Mouse (Mus musculus) hindbrain, embryonic 10.5 days (tissue): ENCODE data around the gene Esrrg. TPM values are rescaled to one million over a fixed set of nuclear protein-coding genes. Genes with fewer than 3 reads are reported as not detected.

Experiments used
- DNase-seq: peaks from one replicate; pipeline ENCODE4 v3.0.0-alpha.2; 2017; ENCODE audit warnings: low spot score
- H3K27ac ChIP-seq: fragments of 300-500 bp; sonication (generic); 2 replicates; pipeline ENCODE4 v1.5.1; 2016; ENCODE audit warnings: mild to moderate bottlenecking, moderate library complexity
- H3K27me3 ChIP-seq: fragments of 300-500 bp; sonication (generic); 2 replicates; pipeline ENCODE4 v1.6.1; 2016; ENCODE audit warnings: mild to moderate bottlenecking; ENCODE audit not compliant: poor library complexity, insufficient read depth, severe bottlenecking
- H3K36me3 ChIP-seq: fragments of 300-500 bp; sonication (generic); 2 replicates; pipeline ENCODE4 v1.6.1; 2016; ENCODE audit warnings: mild to moderate bottlenecking, moderate library complexity
- H3K4me1 ChIP-seq: fragments of 300-500 bp; sonication (generic); replicated peaks from 2 replicates; pipeline ENCODE4 v1.6.1; 2016; ENCODE audit warnings: mild to moderate bottlenecking
- H3K4me3 ChIP-seq: fragments of 300-500 bp; sonication (generic); 2 replicates; pipeline ENCODE4 v1.5.1; 2016; ENCODE audit warnings: mild to moderate bottlenecking, moderate library complexity
- H3K9me3 ChIP-seq: fragments of 300-500 bp; sonication (generic); 2 replicates; pipeline ENCODE4 v1.6.1; 2016; ENCODE audit warnings: mild to moderate bottlenecking, moderate library complexity
- WGBS: fragments of 180-500 bp; shearing (Covaris S2); methylation state at CpG from one replicate; pipeline ENCODE4 v1.1.7; 2016; 5-methylcytosine and 5-hydroxymethylcytosine counted together
- polyA plus RNA-seq: library from polyadenylated mRNA; unstranded; fragments of >200 nt; fragmentation: Nextera tagmentation; extraction: Ambion mirVana; gene quantifications from 2 replicates; pipeline ENCODE4 v1.2.1, GENCODE M21; 2016

Esrrg gene
- polyA plus RNA-seq, 1 experiment from 2014 or later = 5.8 TPM

- DNase-seq = no peak
- WGBS = 64% methylated on average over 5 of the region's 5 CpGs
- Histone ChIP-seq H3K27ac (no peak overlapping the region), H3K9me3 (no peaks in the 10 kb centered on the region), H3K36me3 (no peaks in the 10 kb centered on the region), H3K4me3 (no peak overlapping the region), H3K4me1 (0 out of 2 replicates have a peak, but pooled peaks cover 9% of the 10 kb centered on the region), H3K27me3 (no peaks in the 10 kb centered on the region)
Observed at GRCm38 (mm10) chr1:187765577-187765976, 157.0 kb downstream of the Esrrg start.

- no peak for DNase-seq
- H3K27me3 ChIP-seq = no peaks in the 10 kb centered on the region
- H3K36me3 ChIP-seq = no peaks in the 10 kb centered on the region
- no peaks in the 10 kb centered on the region for H3K9me3 ChIP-seq
- 86% methylated on average over 2 of the region's 2 CpGs for WGBS
- no peak overlapping the region for H3K4me3 ChIP-seq
- H3K27ac ChIP-seq = no peak overlapping the region
- H3K4me1 ChIP-seq = 0 out of 2 replicates have a peak, but pooled peaks cover 13% of the 10 kb centered on the region
Observed at GRCm38 (mm10) chr1:187767355-187767754, 158.8 kb downstream of the Esrrg start.

- Histone ChIP-seq H3K9me3 (no peaks in the 10 kb centered on the region), H3K27me3 (no peaks in the 10 kb centered on the region), H3K36me3 (no peaks in the 10 kb centered on the region), H3K4me3 (no peak overlapping the region), H3K4me1 (0 out of 2 replicates have a peak, but pooled peaks cover 8% of the 10 kb centered on the region), H3K27ac (no peak overlapping the region)
- 92% methylated on average over 3 of the region's 3 CpGs for whole genome bisulfite sequencing
- no peak for DNase-seq
Observed at GRCm38 (mm10) chr1:187770234-187770633, 161.6 kb downstream of the Esrrg start.

- whole genome bisulfite sequencing = 73% methylated on average over 4 of the region's 4 CpGs
- H3K36me3 ChIP-seq = no peaks in the 10 kb centered on the region
- no peaks in the 10 kb centered on the region for H3K27me3 ChIP-seq
- H3K9me3 ChIP-seq = no peaks in the 10 kb centered on the region
- no peak for DNase-seq
- 0 out of 2 replicates have a peak, but pooled peaks cover 4% of the 10 kb centered on the region for H3K4me1 ChIP-seq
- no peak overlapping the region for H3K27ac ChIP-seq
- H3K4me3 ChIP-seq = no peak overlapping the region
Observed at GRCm38 (mm10) chr1:187771067-187771466, 162.5 kb downstream of the Esrrg start.

GRCm38 (mm10) chr1:187779589-187780178 is 171.1 kb downstream of the Esrrg start:
- no peak overlapping the region for H3K4me3 ChIP-seq
- DNase-seq = no peak
- H3K9me3 ChIP-seq = peaks cover 4% of the 10 kb centered on the region
- no peaks in the 10 kb centered on the region for H3K36me3 ChIP-seq
- 69% methylated on average over 10 of the region's 10 CpGs for WGBS
- H3K27ac ChIP-seq = no peak overlapping the region
- H3K4me1 ChIP-seq = no peaks in the 10 kb centered on the region
- H3K27me3 ChIP-seq = no peaks in the 10 kb centered on the region

GRCm38 (mm10) chr1:187785226-187785625 is 176.6 kb downstream of the Esrrg start:
- no peak overlapping the region for H3K27ac ChIP-seq
- H3K4me1 ChIP-seq = peaks cover 21% of the 10 kb centered on the region
- WGBS = 87% methylated on average over 4 of the region's 4 CpGs
- H3K27me3 ChIP-seq = no peaks in the 10 kb centered on the region
- no peaks in the 10 kb centered on the region for H3K9me3 ChIP-seq
- no peak overlapping the region for H3K4me3 ChIP-seq
- H3K36me3 ChIP-seq = no peaks in the 10 kb centered on the region
- no peak for DNase-seq

GRCm38 (mm10) chr1:187787055-187788016 is 178.7 kb downstream of the Esrrg start:
- Histone ChIP-seq H3K27ac (peak overlapping the region; percentile 69), H3K9me3 (no peaks in the 10 kb centered on the region), H3K4me3 (no peak overlapping the region), H3K27me3 (no peaks in the 10 kb centered on the region), H3K36me3 (no peaks in the 10 kb centered on the region), H3K4me1 (peaks cover 21% of the 10 kb centered on the region)
- DNase-seq = no peak
- WGBS = 25% methylated on average over 7 of the region's 7 CpGs

- H3K4me3 ChIP-seq = no peak overlapping the region
- no peak overlapping the region for H3K27ac ChIP-seq
- H3K27me3 ChIP-seq = no peaks in the 10 kb centered on the region
- DNase-seq = no peak
- H3K4me1 ChIP-seq = 0 out of 2 replicates have a peak, but pooled peaks cover 4% of the 10 kb centered on the region
- no peaks in the 10 kb centered on the region for H3K9me3 ChIP-seq
- WGBS = 85% methylated on average over 5 of the region's 5 CpGs
- no peaks in the 10 kb centered on the region for H3K36me3 ChIP-seq
Observed at GRCm38 (mm10) chr1:187794240-187794930, 185.8 kb downstream of the Esrrg start.

- Histone ChIP-seq H3K27me3 (no peaks in the 10 kb centered on the region), H3K9me3 (no peaks in the 10 kb centered on the region), H3K4me1 (0 out of 2 replicates have a peak, but pooled peaks cover 4% of the 10 kb centered on the region), H3K27ac (no peak overlapping the region), H3K36me3 (no peaks in the 10 kb centered on the region), H3K4me3 (no peak overlapping the region)
- WGBS = 85% methylated on average over 3 of the region's 3 CpGs
- no peak for DNase-seq
Observed at GRCm38 (mm10) chr1:187795551-187795950, 187.0 kb downstream of the Esrrg start.

- H3K4me3 ChIP-seq = no peak overlapping the region
- WGBS = 87% methylated on average over 7 of the region's 7 CpGs
- DNase-seq = no peak
- no peaks in the 10 kb centered on the region for H3K9me3 ChIP-seq
- H3K27ac ChIP-seq = no peak overlapping the region
- H3K4me1 ChIP-seq = peaks cover 17% of the 10 kb centered on the region
- no peaks in the 10 kb centered on the region for H3K27me3 ChIP-seq
- no peaks in the 10 kb centered on the region for H3K36me3 ChIP-seq
Observed at GRCm38 (mm10) chr1:187799300-187799699, 190.7 kb downstream of the Esrrg start.

- H3K9me3 ChIP-seq = no peaks in the 10 kb centered on the region
- WGBS = 89% methylated on average over 10 of the region's 10 CpGs
- no peak overlapping the region for H3K4me3 ChIP-seq
- H3K36me3 ChIP-seq = no peaks in the 10 kb centered on the region
- H3K4me1 ChIP-seq = peaks cover 17% of the 10 kb centered on the region
- no peaks in the 10 kb centered on the region for H3K27me3 ChIP-seq
- H3K27ac ChIP-seq = no peak overlapping the region
- DNase-seq = no peak
Observed at GRCm38 (mm10) chr1:187800761-187801160, 192.2 kb downstream of the Esrrg start.

GRCm38 (mm10) chr1:187803566-187803965 is 195.0 kb downstream of the Esrrg start:
- no peaks in the 10 kb centered on the region for H3K27me3 ChIP-seq
- H3K4me3 ChIP-seq = no peak overlapping the region
- no peak for DNase-seq
- no peaks in the 10 kb centered on the region for H3K9me3 ChIP-seq
- WGBS = 30% methylated on average over 5 of the region's 5 CpGs
- H3K36me3 ChIP-seq = no peaks in the 10 kb centered on the region
- H3K27ac ChIP-seq = no peak overlapping the region
- H3K4me1 ChIP-seq = peaks cover 25% of the 10 kb centered on the region
